Mouse (Mus musculus): ENCODE measurements at regions not wholly inside any gene's neighbourhood (a gene's known extent, or its start where the extent isn't known, plus 50 kb on each side); places are given as distances from the start of the nearest gene placed in this dataset.

GRCm38 (mm10) chr2:45169429-45170070 lies 52.4 kb upstream of the Zeb2 start:
- no peak for DNase-seq

- no peak for DNase-seq
Observed at GRCm38 (mm10) chr2:45168606-45169005, 51.4 kb upstream of the Zeb2 start.

Measured in kidney, adult 11 months (tissue).